In the genomic region with DNA sequence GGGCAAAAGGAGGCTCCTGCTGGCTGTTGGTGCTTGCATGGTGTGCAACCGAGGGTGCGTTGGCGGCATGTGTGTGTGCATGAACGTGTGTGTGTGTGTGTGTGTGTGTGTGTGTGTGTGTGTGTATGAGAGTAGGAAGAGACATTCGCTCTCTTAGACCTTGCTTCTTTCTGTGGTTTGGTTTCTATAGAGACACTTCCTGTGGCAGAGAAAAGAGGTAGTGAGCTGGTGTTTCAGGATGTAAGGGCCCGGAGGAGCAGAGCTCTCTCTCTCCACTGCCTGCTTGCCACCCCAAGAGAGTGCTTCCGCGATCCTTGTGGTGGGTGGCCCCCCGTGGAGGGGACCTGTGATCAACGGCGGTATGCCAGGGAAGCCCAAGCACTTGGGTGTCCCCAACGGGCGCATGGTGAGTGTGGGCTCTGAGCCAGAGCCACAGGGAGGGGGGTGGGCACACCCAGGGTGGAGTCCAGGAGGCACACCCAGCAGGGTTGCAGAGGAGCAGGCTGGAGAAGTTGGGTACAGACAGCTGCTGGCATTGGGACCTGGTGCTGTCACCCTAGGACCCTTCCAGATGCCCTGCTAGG, we compare ENCODE assay signal across 8 mouse cellular contexts. TPM values are rescaled to one million over a fixed set of nuclear protein-coding genes. Genes with fewer than 3 reads are reported as not detected.
A peak's percentile ranks its signal among the peaks of the same experiment; 100 is the strongest.
DNase-seq lines count a peak whose midpoint lies in the region; ATAC-seq and TF ChIP-seq lines count a peak whose summit lies in the region.

A gene (plus strand): TSS at position 202 of the 584 bp plus-strand sequence.

- no peak within 1 kb of the TSS for H3K27ac ChIP-seq in kidney, postnatal 0 days
- no peak within 1 kb of the TSS for H3K27ac ChIP-seq in kidney, embryonic 14.5 days (ENCODE audit: low read depth, low read length)
- no peak within 1 kb of the TSS; the same call in 1 of the 2 replicates for H3K27ac ChIP-seq in stomach, embryonic 16.5 days (ENCODE audit: low read length)
- H3K27ac ChIP-seq in forebrain, embryonic 16.5 days (ENCODE audit: low read length): no peak within 1 kb of the TSS

- H3K27me3 ChIP-seq in kidney, postnatal 0 days (ENCODE audit: insufficient read depth, low read length): no peaks in the 10 kb centered on the region
- no peaks in the 10 kb centered on the region for H3K27me3 ChIP-seq in kidney, embryonic 14.5 days (ENCODE audit: control insufficient read depth, insufficient read depth, low read length)
- no peaks in the 10 kb centered on the region for H3K27me3 ChIP-seq in stomach, embryonic 16.5 days (ENCODE audit: control insufficient read depth, insufficient read depth, low read length)
- peaks cover 2% of the 10 kb centered on the region; the same call in 1 of the 2 replicates for H3K27me3 ChIP-seq in forebrain, embryonic 16.5 days (replicated peaks; ENCODE audit: control insufficient read depth, insufficient read depth, low read length)

- H3K9me3 ChIP-seq in kidney, postnatal 0 days (replicated peaks; ENCODE audit: low read length): no peaks in the 10 kb centered on the region
- H3K9me3 ChIP-seq in kidney, embryonic 14.5 days (ENCODE audit: control insufficient read depth, low read length): no peaks in the 10 kb centered on the region
- H3K9me3 ChIP-seq in stomach, embryonic 16.5 days (replicated peaks; ENCODE audit: control insufficient read depth, low read length): no peaks in the 10 kb centered on the region
- H3K9me3 ChIP-seq in forebrain, embryonic 16.5 days (ENCODE audit: control insufficient read depth, low read length): no peaks in the 10 kb centered on the region

- no peaks in the 10 kb centered on the region for H3K36me3 ChIP-seq in kidney, postnatal 0 days (ENCODE audit: insufficient read depth, low read length)
- no peaks in the 10 kb centered on the region for H3K36me3 ChIP-seq in kidney, embryonic 14.5 days (ENCODE audit: control insufficient read depth, insufficient read depth, low read length)
- no peaks in the 10 kb centered on the region for H3K36me3 ChIP-seq in stomach, embryonic 16.5 days (ENCODE audit: control insufficient read depth, insufficient read depth, low read length)
- no peaks in the 10 kb centered on the region for H3K36me3 ChIP-seq in forebrain, embryonic 16.5 days (ENCODE audit: control insufficient read depth, insufficient read depth)

- WGBS in kidney, postnatal 0 days: 50% methylated on average over 13 of the region's 13 CpGs
- WGBS in kidney, embryonic 14.5 days: 63% methylated on average over 13 of the region's 13 CpGs
- WGBS in stomach, embryonic 16.5 days: 51% methylated on average over 13 of the region's 13 CpGs
- 58% methylated on average over 13 of the region's 13 CpGs for WGBS in forebrain, embryonic 16.5 days

- peak; percentile 10 for DNase-seq in kidney, postnatal 0 days (ENCODE audit: low spot score)
- DNase-seq in layer of hippocampus, postnatal 14 days (ENCODE audit: low spot score in 2 of 2): peak in 1 of 2 experiments; percentile 50
- peak; percentile 73 for DNase-seq in lung, postnatal 36 days
- no peak for DNase-seq in gastrocnemius, postnatal 4 days (ENCODE audit: low spot score in 2 of 2)

- no peak for ATAC-seq in kidney, postnatal 0 days (replicated peaks; ENCODE audit: low FRiP score, low read depth)
- ATAC-seq in kidney, embryonic 14.5 days (ENCODE audit: low FRiP score, low TSS enrichment): no peak
- ATAC-seq in erythroblast, adult 5-6 weeks (replicated peaks; ENCODE audit: low FRiP score, poor library complexity, severe bottlenecking): peak; percentile 91
- ATAC-seq in stomach, embryonic 16.5 days (ENCODE audit: insufficient read depth, low FRiP score): no peak
- ATAC-seq in forebrain, embryonic 16.5 days: no peak

- no peak within 1 kb of the TSS for H3K4me3 ChIP-seq in kidney, postnatal 0 days (replicated peaks; ENCODE audit: low read depth, low read length)
- no peak within 1 kb of the TSS for H3K4me3 ChIP-seq in kidney, embryonic 14.5 days (ENCODE audit: low read length)
- peak within 1 kb of the TSS; percentile 20 for H3K4me3 ChIP-seq in stomach, embryonic 16.5 days (replicated peaks; ENCODE audit: low read length)
- no peak within 1 kb of the TSS for H3K4me3 ChIP-seq in forebrain, embryonic 16.5 days (replicated peaks; ENCODE audit: low read length)

- no peaks in the 10 kb centered on the region for H3K4me1 ChIP-seq in kidney, postnatal 0 days (replicated peaks; ENCODE audit: insufficient read depth, low read length)
- no peaks in the 10 kb centered on the region for H3K4me1 ChIP-seq in kidney, embryonic 14.5 days (ENCODE audit: control insufficient read depth, insufficient read depth, low read length)
- H3K4me1 ChIP-seq in stomach, embryonic 16.5 days (ENCODE audit: control insufficient read depth, insufficient read depth, low read length): peaks cover 3% of the 10 kb centered on the region; the same call in 1 of the 2 replicates
- H3K4me1 ChIP-seq in forebrain, embryonic 16.5 days (replicated peaks; ENCODE audit: control insufficient read depth, insufficient read depth, low read length): no peaks in the 10 kb centered on the region

- H3K9ac ChIP-seq in kidney, postnatal 0 days (ENCODE audit: low read depth, low read length): no peak within 1 kb of the TSS
- no peak within 1 kb of the TSS; the same call in 1 of the 2 replicates for H3K9ac ChIP-seq in kidney, embryonic 14.5 days (ENCODE audit: low read depth, low read length)
- peak within 1 kb of the TSS; percentile 37; the same call in 1 of the 2 replicates for H3K9ac ChIP-seq in stomach, embryonic 16.5 days (ENCODE audit: low read length)
- H3K9ac ChIP-seq in forebrain, embryonic 16.5 days (replicated peaks; ENCODE audit: low read depth, low read length): no peak within 1 kb of the TSS

- TF ChIP-seq CTCF in kidney, postnatal 0 days (IDR thresholded peaks at IDR 0.05; ENCODE audit: low read depth): no peak

- peak within 1 kb of the TSS; percentile 32; the same call in 1 of the 2 replicates for H3K4me2 ChIP-seq in kidney, postnatal 0 days (ENCODE audit: low read length)
- H3K4me2 ChIP-seq in kidney, embryonic 14.5 days (replicated peaks; ENCODE audit: low read depth, low read length): no peak within 1 kb of the TSS
- no peak within 1 kb of the TSS for H3K4me2 ChIP-seq in stomach, embryonic 16.5 days (ENCODE audit: low read depth, low read length)
- no peak within 1 kb of the TSS for H3K4me2 ChIP-seq in forebrain, embryonic 16.5 days (ENCODE audit: low read length)

RNA-seq across cellular contexts. Expression of the gene that starts here (rescaled TPM):
- 1.6 and 1.7 TPM in 2 replicates for polyA plus RNA-seq in kidney, postnatal 0 days (2015; fragmentation: Nextera tagmentation; extraction: Ambion mirVana)
- 0.86 and 0.92 TPM in 2 replicates for polyA plus RNA-seq in kidney, embryonic 14.5 days (2014; fragmentation: Nextera tagmentation; extraction: Ambion mirVana)
- 9.0 and 14.2 TPM in 2 replicates for total RNA-seq in erythroblast, adult 5-6 weeks (2015; ENCODE audit: low replicate concordance)
- total RNA-seq in erythroblast, adult 5-6 weeks (2017; ENCODE audit: low replicate concordance): 7.8 and 7.9 TPM in 2 replicates
- total RNA-seq in layer of hippocampus, postnatal 14 days (2021): 10 to 100 TPM; 58.6 to 63.4 TPM
- polyA plus RNA-seq in stomach, embryonic 16.5 days (2015; fragmentation: Nextera tagmentation; extraction: Ambion mirVana): 1.00 and 1.6 TPM in 2 replicates
- polyA plus RNA-seq in forebrain, embryonic 16.5 days (2015; fragmentation: Nextera tagmentation; extraction: Ambion mirVana): 0.71 and 1.4 TPM in 2 replicates
- total RNA-seq in gastrocnemius, postnatal 4 days (2021): 1 to 10 TPM in 1 of 2 experiments, under 1 TPM in 1; 0.88 to 1.1 TPM

Comparison
In these comparisons a context has a peak if more than half of its experiments do, and no peak if none do; other contexts are left out.
1. DNase-seq: peak in kidney, postnatal 0 days (single experiment) and lung, postnatal 36 days (single experiment); none in gastrocnemius, postnatal 4 days (0 of 2).